Mouse (Mus musculus) kidney, adult 9 months (tissue): ENCODE measurements at regions not wholly inside any gene's neighbourhood (a gene's known extent, or its start where the extent isn't known, plus 50 kb on each side); places are given as distances from the start of the nearest gene placed in this dataset.
"Not testable (repeated sequence)": the region's sequence is repeated elsewhere in the genome, so short reads cannot be mapped to it uniquely, and the experiment has no call there.

Experiments
- DNase-seq: peaks from one replicate; pipeline ENCODE4 v3.0.0; 2022

DNA sequence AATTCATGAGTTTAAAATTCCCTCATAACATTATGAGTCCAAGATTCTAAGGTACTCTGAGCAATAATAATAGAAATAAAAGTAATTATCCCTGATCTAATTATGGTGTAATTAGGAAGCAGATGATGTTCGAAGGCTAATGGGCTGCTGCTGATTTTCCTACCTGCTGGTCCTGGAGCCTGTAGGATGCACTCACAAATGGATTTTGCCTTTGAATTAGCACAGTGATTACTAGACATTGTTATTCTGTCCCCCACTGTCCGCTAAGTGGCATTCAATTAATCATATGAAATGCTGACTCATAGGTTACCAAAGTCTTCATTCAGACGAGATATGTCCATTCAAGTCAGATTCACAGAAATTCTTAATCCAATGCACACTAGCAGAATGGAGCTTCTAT is 246.0 kb upstream of the Klf6 start:
- DNase-seq, result no peak

DNA sequence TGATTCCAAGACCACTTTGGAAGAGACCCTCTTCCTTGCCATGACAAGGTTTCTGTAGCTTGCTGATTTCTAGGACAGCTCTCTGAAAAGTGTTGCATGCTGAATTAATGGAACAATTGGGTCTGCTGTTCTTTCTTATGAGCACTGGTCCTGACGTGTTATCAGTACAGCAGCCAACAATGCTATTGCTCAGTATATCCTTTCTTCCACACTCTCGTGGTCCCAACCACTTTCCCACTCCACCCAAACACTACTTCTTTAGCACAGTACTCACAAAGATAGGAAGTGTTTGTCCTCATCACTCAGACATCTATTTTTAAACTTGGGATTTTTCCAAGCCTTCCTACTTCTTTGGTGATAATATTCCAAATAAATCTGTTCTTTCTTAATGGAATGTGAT is 233.2 kb upstream of the Klf6 start:
- DNase-seq, result no peak

DNA sequence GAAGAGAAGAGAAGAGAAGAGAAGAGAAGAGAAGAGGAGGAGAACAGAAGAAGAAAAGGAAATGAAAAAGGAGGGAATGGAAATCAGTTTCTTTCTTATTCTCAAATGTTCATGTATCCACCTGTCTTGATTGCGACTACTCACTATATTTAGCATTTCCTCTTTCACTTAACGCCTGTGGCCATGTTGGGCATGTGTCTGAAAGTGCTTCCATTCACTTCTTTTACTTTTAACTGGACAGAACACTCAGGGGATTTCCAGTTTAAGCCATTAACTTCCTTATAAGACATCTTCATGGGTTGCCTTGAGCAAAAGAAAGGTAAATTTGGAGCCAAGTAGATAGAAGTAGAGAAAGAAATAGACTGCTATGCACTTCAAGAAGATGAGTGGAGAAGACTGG is 226.3 kb upstream of the Klf6 start:
- DNase-seq, result no peak

DNA sequence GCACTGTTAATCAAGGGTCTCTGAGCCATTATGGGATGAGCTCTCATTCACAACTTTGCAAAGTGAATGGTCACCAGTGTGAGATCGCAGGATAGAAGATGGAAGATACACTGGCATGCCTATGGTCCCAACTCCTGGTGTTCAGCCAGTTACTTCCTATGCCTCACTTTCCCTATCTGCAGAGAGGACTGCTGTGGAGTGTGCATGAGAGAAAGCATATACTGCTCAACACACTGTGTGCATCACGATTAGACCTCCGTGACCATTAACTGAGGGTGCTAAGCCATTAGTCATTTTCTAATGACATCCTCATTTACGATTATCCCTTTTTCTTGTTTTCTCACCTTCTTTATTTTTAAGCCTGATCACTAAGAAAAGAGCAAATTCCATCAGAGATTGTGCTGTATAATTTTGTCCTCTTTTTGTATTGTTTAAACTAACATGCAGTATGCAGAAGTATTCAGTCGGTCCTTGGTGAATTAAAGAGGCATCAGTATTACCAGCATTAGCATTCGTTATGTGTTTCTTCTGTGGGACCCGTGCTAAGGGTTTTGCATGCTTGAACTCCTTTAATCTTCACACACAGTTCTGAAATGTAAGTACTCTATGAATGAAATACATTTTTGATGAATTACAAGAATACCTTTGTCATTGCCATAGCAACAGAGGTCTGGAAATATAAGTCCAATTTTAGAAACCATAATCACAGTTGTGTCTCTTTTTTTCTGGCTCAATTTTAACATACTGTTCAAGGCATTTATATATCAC is 219.4 kb upstream of the Klf6 start:
- no peak for DNase-seq

DNA sequence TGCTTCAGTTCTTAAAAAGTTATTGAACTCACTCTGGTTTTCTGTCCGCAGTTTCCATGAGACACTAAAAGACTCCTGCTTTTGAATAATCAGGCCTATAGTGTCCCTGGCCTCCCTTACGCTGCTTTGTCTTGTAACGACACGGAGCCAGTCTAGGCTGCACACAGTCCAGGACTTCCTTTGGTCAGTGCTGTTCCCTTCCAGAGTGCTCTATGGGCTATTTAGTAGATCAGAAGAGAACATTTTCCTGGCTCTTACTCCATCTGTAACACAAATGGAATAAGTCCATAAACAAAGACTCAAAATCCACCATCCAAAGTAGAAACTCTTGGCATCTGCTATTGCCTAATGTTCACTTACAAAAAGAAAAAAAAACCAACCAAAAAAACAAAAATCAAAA is 213.0 kb upstream of the Klf6 start:
- no peak for DNase-seq

DNA sequence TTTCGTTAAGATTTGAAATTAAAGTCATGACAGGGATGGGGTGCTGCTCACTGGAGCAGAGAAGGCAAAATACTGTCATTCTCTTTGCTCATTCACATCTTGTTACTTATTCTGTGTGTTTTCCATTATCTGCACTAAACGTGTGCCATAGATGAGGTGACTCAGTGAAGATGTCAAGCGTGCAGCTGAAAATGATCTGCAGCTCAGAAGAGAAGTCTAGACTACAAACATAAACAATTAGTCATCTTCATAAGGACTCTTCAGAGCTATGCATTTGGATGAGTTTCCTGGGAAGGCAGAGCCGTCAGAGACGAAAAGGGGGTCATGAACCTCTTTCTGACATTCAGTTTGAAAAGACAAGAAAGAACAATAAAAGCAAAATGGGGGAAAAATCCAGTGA is 203.7 kb upstream of the Klf6 start:
- DNase-seq, result no peak

GRCm38 (mm10) chr13:5666235-5667007 is 194.9 kb upstream of the Klf6 start:
- no peak for DNase-seq

DNA sequence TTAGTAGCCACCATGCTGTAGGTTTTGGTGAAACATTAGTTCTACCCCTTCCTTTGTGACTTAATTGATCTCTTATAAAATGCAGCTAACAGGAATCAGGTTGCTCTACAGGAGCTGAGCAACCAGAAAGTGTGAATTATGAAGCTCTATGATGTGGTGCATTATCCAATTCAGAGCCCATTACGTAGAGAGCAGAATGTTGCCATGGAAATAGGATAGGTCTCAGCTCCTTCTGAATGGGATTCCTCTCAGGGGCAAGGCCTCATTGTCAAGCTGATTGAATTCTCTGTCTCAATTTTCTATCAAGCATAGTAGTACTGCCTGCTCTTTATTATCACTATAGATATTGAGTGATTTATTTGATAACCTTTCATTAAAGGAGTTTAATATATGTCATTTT is 185.6 kb upstream of the Klf6 start:
- DNase-seq, result no peak

- no peak for DNase-seq
Observed at GRCm38 (mm10) chr13:5690124-5690523, 171.2 kb upstream of the Klf6 start.

GRCm38 (mm10) chr13:5690680-5691079 is 170.6 kb upstream of the Klf6 start:
- not testable (repeated sequence) for DNase-seq

- no peak for DNase-seq
Observed at GRCm38 (mm10) chr13:5694626-5695025, 166.7 kb upstream of the Klf6 start.

DNA sequence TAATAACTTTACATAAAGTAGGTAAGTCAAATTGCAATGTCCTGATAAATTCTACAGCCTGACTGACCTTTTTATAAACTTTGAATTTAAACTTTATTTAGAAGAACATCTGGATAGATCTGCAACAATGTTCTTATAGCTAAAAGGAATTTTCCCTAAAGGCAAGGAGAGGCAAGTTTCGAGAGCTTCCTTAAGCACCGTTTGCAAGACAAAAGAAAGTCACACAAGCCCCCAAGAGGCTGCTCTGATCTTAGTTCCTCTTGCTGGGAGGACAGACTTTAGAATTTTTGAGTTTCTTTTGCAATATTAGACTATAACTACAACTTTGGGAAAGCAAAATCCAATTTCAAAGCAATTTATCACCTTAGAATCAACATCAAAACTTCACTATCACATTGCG is 165.7 kb upstream of the Klf6 start:
- DNase-seq, result not testable (repeated sequence)

- no peak for DNase-seq
Observed at GRCm38 (mm10) chr13:5696377-5696776, 164.9 kb upstream of the Klf6 start.

- not testable (repeated sequence) for DNase-seq
Observed at GRCm38 (mm10) chr13:5697329-5697728, 164.0 kb upstream of the Klf6 start.

DNA sequence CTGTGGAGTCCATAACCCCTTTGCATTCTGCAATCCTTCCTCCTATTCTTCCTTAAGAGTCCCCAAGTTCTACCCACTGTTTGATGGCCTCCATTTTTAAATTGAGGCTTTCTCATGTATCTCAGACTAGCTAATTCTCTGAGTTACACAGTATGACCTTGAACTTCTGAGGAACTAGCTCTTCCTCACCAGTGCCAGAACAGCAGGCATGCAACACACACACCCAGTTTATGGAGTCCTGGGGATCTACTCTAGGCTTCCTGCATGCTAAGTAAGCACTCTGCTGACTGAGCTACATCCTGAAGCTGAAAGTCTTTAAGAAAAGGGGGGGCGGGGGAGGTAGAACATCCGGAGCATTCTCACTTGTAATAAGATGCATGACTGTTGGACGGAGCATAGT is 159.2 kb upstream of the Klf6 start:
- DNase-seq, result no peak

DNA sequence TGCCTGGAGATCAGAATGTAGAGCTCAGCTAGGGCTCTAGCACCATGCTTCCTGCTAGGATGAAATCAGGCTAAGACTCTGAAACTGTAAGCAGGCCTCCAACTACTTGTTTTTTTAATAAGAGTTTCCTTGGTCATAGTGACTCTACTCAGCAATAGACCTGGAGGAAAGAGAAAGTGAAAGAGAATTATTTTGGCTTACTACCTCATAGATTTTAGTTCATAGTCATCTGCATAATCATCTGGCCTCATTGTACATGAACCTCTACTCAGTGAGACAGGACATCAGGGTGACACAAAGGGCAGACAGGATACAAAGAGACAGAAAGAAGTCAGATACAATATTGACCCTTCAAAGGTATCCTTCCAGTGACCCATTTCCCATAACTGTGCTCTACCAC is 156.3 kb upstream of the Klf6 start:
- no peak for DNase-seq

DNA sequence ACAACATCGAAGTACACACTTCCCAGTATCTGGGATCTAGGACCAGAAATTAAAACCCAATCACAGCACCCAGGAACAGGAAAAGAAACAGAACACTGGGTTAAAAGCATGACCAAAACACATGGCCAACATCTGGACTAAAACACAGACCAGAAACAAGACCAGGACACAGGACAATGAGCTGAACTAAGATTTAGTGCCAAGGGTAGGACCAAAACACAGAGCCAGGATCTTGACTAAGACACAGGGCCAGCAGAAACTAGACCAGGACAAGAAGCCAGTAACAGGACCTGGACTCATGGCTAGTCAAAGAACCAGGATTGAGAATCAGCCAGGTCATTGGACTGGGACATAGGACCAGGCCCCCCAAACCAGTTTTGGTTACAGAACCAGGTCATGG is 149.6 kb upstream of the Klf6 start:
- no peak for DNase-seq

DNA sequence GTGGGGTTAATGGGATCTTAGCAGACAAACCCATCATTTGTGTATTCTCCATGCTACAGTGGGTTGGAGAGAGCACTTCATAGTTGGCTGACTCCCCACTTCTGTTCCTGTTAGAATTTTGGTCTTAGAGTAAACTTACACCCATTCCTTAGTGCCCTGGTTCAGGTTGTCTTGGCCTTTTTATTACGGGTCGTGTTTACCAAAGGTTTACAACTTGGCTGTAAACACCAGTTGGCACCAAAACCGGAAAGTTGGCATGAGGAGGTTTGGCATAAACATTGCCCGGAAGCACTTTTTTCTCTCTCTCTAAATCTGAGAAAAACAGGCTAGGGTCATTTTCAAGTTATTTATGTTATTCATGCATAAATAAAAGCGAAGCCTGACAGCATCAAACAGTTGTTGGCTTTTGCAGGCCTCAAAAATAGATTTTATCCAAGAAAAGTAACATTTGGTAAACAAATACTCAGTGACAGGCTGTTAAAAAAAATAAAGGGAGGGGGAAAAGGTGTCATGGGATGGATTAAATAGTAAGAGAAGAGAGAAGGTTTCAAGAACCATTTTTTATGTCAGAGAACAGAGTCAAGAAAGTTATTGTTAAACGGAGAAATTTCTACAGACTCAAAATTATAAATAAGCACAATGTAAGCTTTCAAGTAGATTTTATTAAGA is 148.0 kb upstream of the Klf6 start:
- DNase-seq, result peak; percentile 66

DNA sequence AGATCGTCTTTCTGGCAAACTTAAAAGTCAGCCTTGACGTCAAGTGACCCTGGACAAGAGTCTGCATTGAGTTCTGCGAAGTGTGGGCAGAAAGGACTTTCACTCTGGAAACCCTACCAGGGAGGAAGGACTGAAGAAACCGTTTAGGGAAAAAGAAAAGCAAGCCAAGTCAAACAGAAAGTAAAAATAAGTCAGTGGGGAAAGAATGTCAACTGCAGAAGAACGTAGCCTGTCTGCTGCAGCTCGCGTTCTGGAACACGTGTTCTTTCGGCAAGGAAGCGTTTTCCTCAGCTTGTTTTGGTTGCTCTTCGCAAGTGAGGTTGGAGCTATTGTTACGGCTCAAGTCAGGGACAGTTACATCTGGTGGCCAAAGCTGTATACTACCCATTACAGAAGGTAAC is 147.1 kb upstream of the Klf6 start:
- DNase-seq, result peak; percentile 57

DNA sequence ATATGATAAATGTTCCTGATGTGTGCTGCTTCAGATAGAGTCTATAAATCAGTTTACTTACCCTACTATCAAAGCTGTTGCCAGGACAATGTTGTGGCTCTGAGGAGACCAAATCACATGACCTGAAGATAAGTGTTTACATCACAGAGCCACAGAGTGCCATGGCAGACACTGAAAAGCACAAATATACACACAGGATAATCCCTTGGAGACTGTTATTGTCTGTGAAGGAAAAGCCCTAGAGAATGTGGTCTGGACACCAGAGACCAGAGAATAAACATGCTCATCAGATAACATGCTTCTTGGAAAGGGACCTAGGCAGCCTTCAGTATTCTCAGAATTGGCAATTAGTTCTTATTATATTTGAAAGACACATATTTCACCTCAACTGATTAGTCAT is 146.5 kb upstream of the Klf6 start:
- peak; percentile 11 for DNase-seq

DNA sequence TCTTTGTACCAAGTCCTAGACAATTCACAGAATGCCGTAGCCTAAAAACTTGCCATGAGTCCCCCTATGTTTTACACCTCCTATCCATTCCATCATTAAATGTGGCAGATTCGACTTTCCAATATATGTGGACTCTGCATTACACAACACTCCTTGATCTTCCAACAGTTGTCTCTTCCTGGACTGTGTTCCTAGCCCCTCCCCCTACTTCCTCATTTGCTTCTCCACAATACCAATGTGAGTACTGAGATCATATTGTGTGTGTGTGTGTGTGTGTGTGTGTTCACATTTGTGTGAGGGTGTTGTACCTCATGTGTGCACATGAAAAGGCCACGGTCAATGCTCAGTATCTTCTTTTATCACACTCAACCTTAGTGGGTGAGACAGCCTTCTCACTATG is 144.5 kb upstream of the Klf6 start:
- DNase-seq, result no peak

GRCm38 (mm10) chr13:5723319-5723718 is 138.0 kb upstream of the Klf6 start:
- no peak for DNase-seq

GRCm38 (mm10) chr13:5724364-5724763 is 136.9 kb upstream of the Klf6 start:
- peak; percentile 4 for DNase-seq

GRCm38 (mm10) chr13:5725984-5726383 is 135.3 kb upstream of the Klf6 start:
- DNase-seq, result no peak
